Mouse (Mus musculus): Measurements from ENCODE around the gene Atxn1.

Atxn1 gene

DNA sequence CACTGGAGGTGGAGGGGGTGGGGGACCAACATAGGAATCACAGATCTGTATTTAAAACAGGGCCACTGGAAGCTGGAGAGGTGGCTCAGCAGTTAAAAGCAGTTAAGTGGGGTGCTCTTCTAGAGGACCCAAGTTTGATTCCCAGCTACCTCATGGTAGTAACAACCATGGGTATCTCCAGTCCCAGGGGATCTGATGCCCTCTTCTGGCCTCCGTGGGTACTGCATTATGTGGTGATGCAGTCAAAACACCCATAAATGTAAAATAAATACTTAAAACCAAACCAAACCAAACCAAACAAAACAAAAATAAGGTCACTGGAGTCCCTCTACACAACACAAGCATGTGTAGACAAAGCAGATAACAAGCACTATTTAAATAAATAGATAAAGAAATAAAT lies 32.9 kb downstream of the Atxn1 start:
- in situ Hi-C loops (cut with MboI, MseI), result no loop called here

DNA sequence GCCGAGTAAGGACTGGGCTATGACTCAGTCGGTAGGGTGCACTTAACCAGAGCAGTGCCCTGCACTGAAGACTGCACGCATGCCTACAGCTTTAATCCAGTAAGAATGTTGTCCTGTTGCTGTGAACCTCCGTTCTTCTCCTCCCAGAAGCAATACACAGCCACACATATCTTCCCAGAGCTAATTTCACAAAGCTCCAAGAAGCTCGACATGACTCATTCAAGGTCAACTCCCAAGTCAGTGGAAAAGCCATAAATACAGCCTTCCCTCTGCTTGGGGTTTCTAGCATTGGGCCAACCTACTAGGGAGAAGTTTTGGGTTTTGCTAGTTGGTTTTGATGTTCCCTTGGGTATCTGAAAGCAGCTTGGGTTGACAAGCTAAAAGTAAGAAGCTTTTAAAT lies 33.6 kb downstream of the Atxn1 start:
- in situ Hi-C loops (cut with MboI, MseI), result no loop called here

DNA sequence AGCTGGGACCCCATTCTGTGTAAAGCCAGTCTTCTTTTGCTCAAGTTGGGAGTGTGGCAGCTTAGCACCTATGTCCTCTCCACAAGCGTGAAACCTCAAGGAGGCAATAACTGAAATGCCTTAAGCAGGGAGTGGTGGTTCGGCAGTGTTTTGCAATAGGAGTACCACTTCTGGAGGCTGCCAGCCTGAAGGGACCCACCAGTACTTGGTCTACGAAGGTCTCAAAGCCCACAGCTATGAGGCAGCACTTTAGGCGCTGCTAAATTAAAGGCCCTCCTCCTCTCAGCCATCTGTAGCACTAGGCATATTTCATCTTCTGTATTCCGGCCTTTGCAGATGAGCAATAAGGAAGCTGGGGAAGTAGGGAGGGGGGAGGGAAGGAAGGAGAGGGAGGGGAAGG lies 35.1 kb downstream of the Atxn1 start:
- in situ Hi-C loops (cut with MboI, MseI), result no loop called here

DNA sequence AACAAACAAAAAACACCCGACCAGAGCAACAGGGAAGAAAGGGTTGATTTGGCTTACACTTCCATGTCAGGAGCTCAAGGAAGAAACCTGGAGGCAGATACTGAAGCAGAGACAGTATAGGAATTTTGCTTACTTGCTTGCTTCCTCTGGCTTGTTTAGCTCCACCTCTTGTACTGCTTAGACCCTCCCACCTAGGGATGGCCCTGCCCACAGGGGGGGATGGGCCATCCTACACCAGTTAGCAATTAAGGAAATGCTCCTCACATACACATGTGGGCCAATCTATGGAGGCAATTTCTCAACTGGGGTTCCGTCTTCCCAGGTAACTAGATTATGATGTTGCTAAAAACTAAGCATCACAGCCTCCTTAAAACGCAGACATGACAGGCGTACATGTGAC lies 39.5 kb downstream of the Atxn1 start:
- in situ Hi-C loops (cut with MboI, MseI), result no loop called here

DNA sequence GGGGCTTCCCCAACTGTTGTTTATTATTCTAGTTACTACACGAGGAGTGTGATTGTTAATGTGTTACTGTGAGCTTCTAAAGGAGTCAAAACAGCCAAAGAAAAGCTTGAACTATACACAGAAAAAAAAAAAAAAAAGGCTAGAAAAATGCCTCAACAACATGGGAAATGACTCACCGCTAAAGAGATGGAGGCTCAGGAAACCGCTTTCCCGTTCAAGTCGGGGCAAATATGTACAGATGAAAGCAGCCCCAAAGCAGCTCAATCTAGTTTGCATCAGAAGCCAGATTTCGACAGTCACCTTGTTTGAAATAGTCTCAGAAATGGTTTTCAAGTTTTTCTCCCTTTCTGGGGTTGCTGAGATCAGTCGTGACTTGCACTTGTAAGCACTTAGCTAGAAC lies 40.3 kb downstream of the Atxn1 start:
- in situ Hi-C loops (cut with MboI, MseI), result no loop called here

DNA sequence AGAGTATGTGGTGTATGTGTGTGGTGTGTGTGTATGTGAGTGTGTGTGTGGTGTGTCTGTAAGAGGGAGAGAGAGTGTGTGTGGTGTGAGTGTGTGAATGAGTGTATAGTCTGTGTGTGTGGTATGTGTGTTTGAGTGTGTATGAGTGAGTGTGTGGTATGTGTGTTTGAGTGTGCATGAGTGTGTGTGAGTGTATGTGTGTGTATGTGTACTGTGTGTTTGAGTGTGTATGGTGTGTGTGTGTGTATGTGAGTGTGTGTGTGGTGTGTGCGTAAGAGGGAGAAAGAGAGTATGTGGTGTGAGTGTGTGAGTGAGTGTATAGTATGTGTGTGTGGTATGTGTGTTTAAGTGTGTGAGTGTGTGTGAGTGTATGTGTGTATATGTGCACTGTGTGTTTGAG lies 41.7 kb downstream of the Atxn1 start:
- in situ Hi-C loops (cut with MboI, MseI), result no loop called here

DNA sequence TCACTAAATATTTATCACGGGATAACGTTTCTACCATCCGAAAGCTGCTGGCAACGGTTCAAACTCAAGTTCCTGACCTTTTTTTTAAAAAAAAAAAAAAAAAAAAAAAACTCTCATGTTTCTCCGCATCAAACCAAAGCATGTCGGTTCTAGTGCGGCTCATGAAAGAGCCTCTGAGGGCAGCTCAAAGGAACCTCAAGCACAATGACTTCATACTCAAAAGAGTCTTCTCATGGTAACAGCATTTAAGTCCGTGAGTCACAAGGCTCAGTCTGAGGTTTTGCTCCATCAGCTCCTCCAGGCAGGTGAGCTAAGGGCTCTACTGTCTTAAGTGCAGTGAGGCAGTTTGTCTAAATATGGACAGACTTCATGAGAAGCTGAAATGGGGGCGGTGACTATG lies 42.3 kb downstream of the Atxn1 start:
- in situ Hi-C loops (cut with MboI, MseI), result no loop called here

DNA sequence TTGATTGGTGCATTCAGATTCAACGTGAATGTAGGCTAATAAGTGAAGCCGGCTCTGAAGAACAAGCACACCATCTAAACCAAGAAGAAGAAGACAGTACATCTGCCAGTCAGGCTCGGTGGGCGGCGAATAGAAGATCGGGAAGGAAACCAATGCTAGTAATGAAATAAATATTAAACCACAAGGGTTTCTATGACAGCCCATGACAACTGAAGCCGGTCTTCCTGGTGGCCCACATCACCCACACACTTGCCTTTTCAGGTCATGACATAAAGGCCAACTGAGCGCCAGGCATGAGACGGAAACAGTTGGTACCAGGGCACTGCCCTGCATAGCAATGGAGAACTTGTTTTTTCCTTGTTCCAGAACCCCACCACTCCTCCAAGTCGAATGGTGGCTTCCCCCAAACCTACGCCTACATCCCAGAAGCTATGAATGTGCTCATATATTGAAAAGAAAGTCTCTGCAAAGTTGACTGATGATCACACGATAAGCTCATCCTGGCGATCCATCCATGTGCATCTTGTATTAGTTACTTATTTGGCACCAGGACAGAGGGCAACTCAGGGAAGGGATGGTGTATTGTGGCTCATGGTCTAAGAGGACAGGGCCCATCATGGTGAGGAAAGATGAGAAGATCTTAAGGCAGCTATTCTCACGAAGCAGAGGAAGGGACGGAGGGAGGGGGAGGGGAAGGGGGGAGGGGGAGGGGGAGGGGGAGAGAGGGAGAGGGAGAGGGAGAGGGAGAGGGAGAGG lies 45.7 kb downstream of the Atxn1 start:
- in situ Hi-C loops (cut with MboI, MseI), result no loop called here

DNA sequence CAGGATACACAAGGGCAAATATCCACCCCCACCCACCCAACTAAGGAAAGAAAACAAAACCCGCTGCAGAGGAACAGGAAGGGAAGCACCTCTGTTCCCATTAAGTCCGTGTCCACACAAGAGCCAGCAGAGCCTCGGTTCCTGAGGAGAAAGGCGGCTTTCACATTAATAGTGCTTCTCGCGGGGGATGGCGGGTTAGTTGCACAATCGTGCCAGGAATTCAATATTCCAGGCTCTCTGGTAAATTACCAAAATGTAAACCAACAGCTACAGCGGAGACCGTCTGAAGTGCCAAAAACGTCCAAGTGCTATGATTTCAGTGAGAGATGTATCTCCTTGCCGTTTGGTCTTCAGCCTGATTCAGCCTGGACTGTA lies 46.8 kb downstream of the Atxn1 start:
- in situ Hi-C loops (cut with MboI, MseI), result no loop called here

DNA sequence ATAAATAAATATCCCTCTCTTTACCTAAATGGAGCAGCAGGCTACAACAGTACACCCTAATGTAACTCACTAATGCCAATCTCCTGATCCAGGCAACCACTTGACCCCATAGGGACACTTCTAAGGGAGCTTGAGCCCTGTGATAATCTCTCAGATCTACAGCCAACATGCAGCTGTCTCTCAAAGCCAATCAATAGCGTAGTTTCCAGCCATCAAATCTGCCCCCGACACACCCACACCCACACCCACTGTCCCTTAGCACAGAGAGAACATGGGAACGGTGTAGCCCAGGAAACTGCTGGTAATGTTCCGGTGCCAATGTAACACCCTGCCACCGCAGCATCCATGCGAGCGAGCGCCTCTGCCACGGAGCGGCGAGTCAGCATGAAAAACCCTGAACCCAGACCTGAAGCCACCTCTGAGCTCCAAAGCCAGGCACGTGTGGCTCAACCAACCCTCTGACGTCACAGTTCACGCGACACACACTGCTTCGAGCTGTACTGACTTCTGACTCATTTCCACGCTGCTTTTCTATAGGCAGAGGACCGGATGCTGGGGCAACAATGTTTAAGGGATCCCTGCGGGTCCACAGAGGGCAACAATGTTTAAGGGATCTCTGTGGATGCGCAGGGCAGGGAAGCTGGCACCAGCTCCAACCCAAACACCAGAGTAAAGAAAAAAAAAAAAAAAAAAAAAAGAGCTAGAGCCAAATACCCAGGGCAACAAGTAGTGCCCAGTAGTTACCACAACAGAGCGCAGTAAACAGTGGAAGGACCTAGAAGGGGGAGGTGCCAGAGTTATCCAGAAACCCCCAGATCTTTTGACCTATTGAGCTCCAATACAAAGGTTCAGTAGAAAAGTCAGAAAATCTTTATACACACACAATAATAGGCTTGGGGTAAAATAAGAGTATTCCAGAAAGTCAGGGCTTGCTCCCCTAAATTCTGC lies 47.5 kb downstream of the Atxn1 start:
- in situ Hi-C loops (cut with MboI, MseI), result no loop called here

DNA sequence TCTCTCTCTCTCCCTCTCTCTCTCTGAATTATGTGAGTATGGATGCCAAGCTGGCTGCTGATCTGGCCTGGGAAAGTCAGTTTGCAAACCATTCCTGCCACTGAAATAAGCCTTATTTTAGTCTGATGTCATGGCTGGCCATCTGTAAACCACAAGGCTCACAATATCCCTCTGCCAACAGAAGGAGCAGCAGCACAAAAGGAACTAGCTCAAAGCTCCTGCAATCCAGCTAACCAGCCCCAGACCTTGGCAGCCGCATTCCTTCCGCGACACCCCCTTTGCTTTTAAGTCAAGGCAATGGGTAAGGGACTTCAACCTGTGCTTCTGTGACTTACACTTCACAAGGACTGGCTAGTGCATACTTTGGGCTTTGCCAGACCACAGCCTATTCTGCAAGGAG lies 48.9 kb downstream of the Atxn1 start:
- in situ Hi-C loops (cut with MboI, MseI), result no loop called here

DNA sequence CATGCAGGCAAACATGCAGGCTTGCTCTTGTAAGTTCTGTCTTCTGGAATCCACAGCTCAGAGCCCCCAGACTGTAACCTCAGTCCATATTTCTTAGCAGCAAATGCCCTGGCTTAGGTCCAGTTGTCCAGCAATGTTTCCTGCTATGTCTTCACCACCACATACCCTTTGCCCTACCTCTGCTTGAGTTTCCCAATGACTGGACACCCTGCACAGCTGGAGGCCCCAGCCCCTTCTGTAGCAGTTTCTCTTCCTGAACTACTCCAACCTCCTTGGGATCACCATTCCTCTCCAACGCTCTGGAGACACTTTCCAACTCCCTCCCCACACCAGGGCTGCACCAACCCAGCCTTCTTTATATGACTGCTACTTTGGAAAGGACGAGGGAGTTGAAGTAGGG lies 49.8 kb downstream of the Atxn1 start:
- in situ Hi-C loops (cut with MboI, MseI), result no loop called here

DNA sequence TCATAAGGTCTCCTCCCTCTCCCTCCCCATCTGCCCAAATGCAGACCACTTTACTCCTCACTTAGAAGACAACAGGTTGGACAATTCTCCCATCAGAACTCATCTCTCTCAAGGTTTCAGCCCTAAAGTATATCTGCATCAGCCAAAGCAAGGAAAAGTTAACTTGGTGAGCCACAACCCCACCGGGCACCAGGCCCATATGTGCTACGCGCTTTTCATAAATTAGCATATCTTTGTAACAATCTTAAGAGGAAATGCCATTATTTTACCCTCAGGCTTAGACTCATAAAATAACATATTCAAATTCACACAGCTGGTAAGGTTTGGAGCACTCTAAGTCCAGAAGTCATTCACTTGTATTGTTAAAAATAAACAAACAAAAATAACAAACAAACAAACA lies 50.7 kb downstream of the Atxn1 start:
- in situ Hi-C loops (cut with MboI, MseI), result no loop called here

DNA sequence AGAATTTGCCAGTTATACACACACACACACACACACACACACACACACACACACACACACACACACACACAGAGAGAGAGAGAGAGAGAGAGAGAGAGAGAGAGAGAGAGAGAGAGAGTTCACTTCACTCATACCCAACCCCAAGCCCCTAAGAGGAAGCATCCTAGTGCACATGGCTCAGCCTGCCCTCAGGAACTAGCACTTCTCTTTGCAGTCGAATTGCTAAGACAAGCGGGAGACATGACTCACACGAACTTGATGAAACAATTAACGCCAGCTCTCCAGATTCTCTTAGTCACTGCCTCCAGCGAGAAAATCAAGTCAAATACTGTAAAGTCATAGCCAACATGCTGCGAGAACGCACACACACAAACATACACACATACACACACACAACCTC lies 53.0 kb downstream of the Atxn1 start:
- in situ Hi-C loops (cut with MboI, MseI), result no loop called here

DNA sequence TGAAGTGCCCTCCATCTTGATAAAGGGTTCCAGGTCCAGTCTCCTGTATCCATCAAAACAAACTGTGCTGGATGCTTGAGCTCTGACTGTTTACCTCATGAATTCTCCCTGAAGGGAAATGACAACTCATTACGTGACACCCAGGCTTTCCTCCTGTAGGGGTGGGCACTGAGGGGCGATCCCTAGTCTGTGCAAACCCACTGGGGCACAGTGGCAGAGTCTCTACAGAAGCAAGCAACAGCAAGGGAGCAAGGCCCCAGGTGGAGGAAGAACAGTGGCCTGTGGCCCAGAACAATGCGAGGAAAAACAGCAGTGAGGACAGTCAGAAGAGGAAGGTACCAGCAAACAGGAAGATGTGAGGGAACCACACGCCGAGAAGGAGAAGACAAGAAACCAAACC lies 53.7 kb downstream of the Atxn1 start:
- in situ Hi-C loops (cut with MboI, MseI), result no loop called here

DNA sequence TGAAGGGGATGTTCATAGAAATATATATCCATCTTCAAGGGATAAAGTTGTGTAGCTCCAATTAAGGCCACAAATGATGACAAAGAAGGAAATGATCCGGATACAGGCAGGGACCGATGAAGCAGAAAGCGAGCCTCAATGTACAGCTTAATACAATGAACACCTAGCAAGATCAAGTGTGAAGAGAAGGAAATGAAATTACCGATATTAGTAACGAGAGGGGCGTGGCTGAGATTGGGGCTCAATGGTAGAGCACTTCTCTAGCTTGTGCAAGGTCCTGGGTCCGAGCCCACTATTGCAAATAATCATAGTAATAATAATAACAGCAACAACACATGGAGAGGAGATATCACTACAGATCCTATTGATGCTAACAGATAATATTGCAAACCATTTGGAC lies 54.5 kb downstream of the Atxn1 start:
- in situ Hi-C loops (cut with MboI, MseI), result no loop called here

DNA sequence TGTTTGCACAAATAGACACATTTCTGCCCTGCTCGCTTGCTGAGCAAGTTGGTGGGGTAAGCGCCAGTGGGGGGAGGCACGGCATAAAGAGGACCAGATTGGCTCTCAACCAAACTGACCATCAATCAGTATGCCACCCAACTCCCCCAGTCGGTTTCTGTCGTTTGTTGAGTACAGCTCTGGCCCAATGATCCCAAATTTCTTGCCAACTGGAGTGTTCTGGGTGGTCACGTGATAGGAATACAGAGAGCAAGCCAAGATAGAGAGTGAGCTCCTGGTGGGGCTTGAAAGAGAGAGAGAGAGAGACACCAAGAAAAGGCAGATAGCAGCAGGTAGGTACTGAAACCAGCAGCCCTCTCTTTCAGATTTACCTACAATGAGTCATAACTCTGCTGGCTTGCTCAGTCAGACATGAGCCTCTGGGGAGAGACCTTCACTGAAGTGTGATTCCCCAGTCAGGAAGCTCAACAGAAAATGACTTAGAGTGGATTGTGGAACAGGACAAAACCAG lies 57.6 kb downstream of the Atxn1 start:
- in situ Hi-C loops (cut with MboI, MseI), result loop anchor here (10.0 kb wide), 1 partner anchor 62 kb away; no protein-coding TSS in a partner anchor

DNA sequence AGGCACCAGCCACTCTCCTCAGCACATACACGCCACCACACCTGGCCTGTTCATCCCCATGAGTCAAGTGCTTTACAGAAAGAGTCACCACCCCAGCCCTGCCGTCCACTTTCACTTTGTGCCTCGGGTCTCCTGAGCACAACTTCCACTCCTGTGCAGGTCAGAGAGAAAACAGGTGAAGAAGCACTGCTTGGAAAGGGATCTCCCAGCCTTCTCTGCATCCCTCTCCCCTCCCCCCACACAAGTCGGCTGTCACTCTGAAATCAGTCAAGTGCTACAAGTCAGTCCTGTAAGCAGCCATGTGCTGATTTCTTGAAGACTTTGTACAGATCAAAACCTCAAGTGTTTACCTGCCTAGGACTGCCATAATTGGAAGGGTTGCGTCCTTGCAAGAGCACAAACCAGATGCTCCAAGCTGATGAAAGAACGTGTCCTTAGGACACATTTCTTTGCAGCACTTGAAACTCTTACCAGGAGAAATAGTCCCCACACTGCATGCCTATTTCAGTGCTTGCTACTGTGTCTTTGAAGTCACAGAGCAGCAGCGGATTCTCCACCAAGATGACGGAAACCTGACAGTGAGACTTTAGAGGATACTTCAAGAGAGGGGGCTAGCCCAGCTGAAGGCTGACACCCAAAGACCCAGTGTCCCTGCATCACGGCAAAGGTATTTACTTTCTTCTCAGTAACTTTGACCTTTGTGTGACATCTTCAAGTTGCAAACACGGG lies 58.2 kb downstream of the Atxn1 start:
- in situ Hi-C loops (cut with MboI, MseI), result loop anchor here (10.0 kb wide), 1 partner anchor 62 kb away; no protein-coding TSS in a partner anchor

DNA sequence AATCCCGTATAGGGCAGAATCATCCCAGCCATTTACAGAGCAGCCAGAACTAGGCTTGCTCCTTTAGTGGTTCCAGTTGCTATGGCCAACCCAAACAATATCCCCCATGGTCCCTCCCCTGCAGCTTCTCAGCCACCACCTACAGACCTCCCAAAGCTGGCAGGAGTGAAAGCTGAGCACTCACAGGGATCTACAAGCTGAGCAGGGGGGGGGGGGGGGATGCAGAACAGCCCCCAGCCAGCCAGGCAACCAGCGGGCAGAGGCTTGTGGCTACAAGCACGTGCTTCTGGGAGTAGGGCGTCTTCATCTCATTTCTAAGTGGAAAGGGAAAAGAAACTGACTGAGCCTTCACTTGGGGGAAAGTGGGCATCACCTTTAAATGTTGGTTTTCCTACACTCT lies 59.9 kb downstream of the Atxn1 start:
- in situ Hi-C loops (cut with MboI, MseI), result loop anchor here (10.0 kb wide), 1 partner anchor 60 kb away; no protein-coding TSS in a partner anchor

DNA sequence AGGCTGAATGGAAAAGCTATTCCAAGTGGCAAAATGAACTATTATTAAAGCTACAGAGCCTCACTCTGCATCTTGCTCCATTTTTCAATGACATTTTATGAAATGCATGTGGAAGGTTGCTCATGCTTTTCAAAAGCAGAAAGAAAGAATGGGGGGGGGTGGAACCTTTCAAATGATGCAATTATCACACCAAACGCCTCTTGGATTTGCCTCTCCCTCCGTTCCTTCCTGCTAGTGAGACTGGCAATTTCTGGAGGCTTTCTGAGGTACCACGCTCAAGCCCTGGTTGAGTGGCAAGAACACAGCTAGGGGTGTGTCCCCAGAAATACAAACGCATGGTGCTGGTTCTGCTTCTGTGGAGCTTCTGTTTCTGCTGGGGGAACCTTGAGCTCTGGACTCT lies 60.4 kb downstream of the Atxn1 start:
- in situ Hi-C loops (cut with MboI, MseI), result loop anchor here (10.0 kb wide), 1 partner anchor 60 kb away; no protein-coding TSS in a partner anchor

DNA sequence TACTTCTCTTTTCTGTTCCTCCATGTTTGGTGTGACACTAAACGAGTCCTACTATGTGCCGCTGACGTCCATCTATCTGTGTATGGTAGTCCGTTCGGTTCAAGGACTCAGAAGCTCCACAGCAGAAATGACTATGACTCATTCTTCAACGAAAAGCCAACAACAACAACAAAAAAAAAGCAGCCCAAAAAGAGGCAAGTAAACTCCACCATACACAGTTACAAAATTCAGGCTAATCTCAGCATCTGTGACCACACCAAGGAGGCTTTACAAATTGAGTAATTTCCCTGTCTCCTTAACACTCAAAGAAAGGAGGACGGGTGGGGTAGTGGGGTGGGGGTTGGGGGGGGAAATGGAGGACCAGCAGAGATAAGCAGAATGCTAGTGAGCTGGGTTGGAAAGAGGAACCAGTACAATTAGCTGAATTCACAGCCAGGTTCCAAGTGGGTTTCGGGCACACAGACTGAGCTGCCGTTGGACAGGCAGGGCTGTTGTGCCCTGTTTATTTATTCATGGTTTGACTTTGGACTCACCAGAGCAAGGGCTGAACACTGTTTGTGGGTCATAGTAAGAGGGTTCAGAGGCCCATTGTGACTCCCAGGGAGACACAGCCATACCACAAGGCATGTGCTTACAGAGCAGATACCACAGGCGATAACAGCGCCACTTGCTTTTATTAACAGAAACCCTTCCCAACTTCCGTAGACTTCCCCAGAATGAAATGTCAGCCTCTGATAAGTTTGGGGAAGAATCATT lies 61.1 kb downstream of the Atxn1 start:
- in situ Hi-C loops (cut with MboI, MseI), result loop anchor here (10.0 kb wide), 1 partner anchor 59 kb away; no protein-coding TSS in a partner anchor
